Mouse (Mus musculus) heart, embryonic 14.5 days (tissue): ENCODE measurements around the gene Lrrc23. TPM values are rescaled to one million over a fixed set of nuclear protein-coding genes. Genes with fewer than 3 reads are reported as not detected.

Experiments used
- ATAC-seq: fragments of 200-750 bp; cut with Nextera tagmentation; 2 replicates; pipeline ENCODE4 v1.8.0; 2017; ENCODE audit warnings: low read depth, moderate TSS enrichment; ENCODE audit not compliant: insufficient number of reproducible peaks, insufficient read depth, low FRiP score
- H3K27ac ChIP-seq, 2 experiments: fragments of 200-500 bp in 1 of 2; fragments of 300-500 bp in 1 of 2; sonication (generic) in 1 of 2; replicated peaks in 1 of 2; 2 replicates each; pipeline ENCODE4 v1.5.1; 2012 to 2014; ENCODE audit warnings: low read depth in 2 of 2, low read length in 2 of 2, control low read depth in 1 of 2, mild to moderate bottlenecking in 1 of 2, mixed read lengths in 1 of 2; ENCODE audit not compliant: control insufficient read depth in 1 of 2, insufficient read depth in 1 of 2
- H3K27me3 ChIP-seq: fragments of 300-500 bp; sonication (generic); 2 replicates; pipeline ENCODE4 v1.6.1; 2014; ENCODE audit warnings: mild to moderate bottlenecking, low read length, control low read depth; ENCODE audit not compliant: control insufficient read depth, insufficient read depth
- H3K36me3 ChIP-seq: fragments of 300-500 bp; sonication (generic); 2 replicates; pipeline ENCODE4 v1.6.1; 2014; ENCODE audit warnings: mild to moderate bottlenecking, control low read depth, low read length, mixed read lengths; ENCODE audit not compliant: control insufficient read depth, insufficient read depth
- H3K4me1 ChIP-seq, 2 experiments: fragments of 200-500 bp in 1 of 2; fragments of 300-500 bp in 1 of 2; sonication (generic) in 1 of 2; 2 replicates each; pipeline ENCODE4 v1.6.1; 2012 to 2014; ENCODE audit warnings: low read length in 2 of 2, control low read depth in 1 of 2, mixed read lengths in 1 of 2; ENCODE audit not compliant: control insufficient read depth in 2 of 2, insufficient read depth in 2 of 2
- H3K4me2 ChIP-seq: fragments of 300-500 bp; sonication (generic); 2 replicates; pipeline ENCODE4 v1.6.1; 2014; ENCODE audit warnings: mild to moderate bottlenecking, low read length
- H3K4me3 ChIP-seq, 2 experiments: fragments of 200-500 bp in 1 of 2; fragments of 300-500 bp in 1 of 2; sonication (generic) in 1 of 2; 2 replicates each; pipeline ENCODE4 v1.5.1; 2012 to 2014; ENCODE audit warnings: low read length in 2 of 2, mild to moderate bottlenecking in 2 of 2, control low read depth in 1 of 2, low read depth in 1 of 2, moderate library complexity in 1 of 2; ENCODE audit not compliant: control insufficient read depth in 1 of 2, insufficient read depth in 1 of 2
- H3K9ac ChIP-seq: fragments of 300-500 bp; sonication (generic); 2 replicates; pipeline ENCODE4 v1.6.1; 2014; ENCODE audit warnings: mild to moderate bottlenecking, low read length
- H3K9me3 ChIP-seq: fragments of 300-500 bp; sonication (generic); 2 replicates; pipeline ENCODE4 v1.6.1; 2016; ENCODE audit warnings: low read length, control low read depth; ENCODE audit not compliant: control insufficient read depth
- WGBS: fragments of 180-500 bp; shearing (Covaris S2); extraction: QIAGEN DNeasy Blood & Tissue Kit; methylation state at CpG from one replicate; pipeline ENCODE4 v1.1.7; 2014; 5-methylcytosine and 5-hydroxymethylcytosine counted together
- polyA plus RNA-seq: library from polyadenylated mRNA; unstranded; fragments of >200 nt; fragmentation: Nextera tagmentation; extraction: Ambion mirVana; gene quantifications from 2 replicates; pipeline ENCODE4 v1.2.1, GENCODE M21; 2014

The Lrrc23 gene
- polyA plus RNA-seq, 1 experiment from 2014 or later, result not detected

GRCm38 (mm10) chr6:124729850-124730705 lies 49.4 kb downstream of the Lrrc23 start:
- Histone ChIP-seq H3K27me3 (no peaks in the 10 kb centered on the region), H3K27ac (no peak overlapping the region), H3K4me1 (0 out of 4 replicates have a peak, but pooled peaks cover 0 to 2% of the 10 kb centered on the region in 2 experiments), H3K9ac (no peak overlapping the region), H3K9me3 (no peaks in the 10 kb centered on the region), H3K4me2 (no peak overlapping the region), H3K4me3 (no peak overlapping the region), H3K36me3 (no peaks in the 10 kb centered on the region)
- 66% methylated on average over 8 of the region's 8 CpGs for WGBS
- ATAC-seq, result no peak

- Histone ChIP-seq H3K27ac (no peak overlapping the region), H3K27me3 (no peaks in the 10 kb centered on the region), H3K9me3 (no peaks in the 10 kb centered on the region), H3K36me3 (no peaks in the 10 kb centered on the region), H3K4me2 (no peak overlapping the region), H3K4me3 (no peak overlapping the region), H3K9ac (no peak overlapping the region), H3K4me1 (0 out of 4 replicates have a peak, but pooled peaks cover 0 to 2% of the 10 kb centered on the region in 2 experiments)
- WGBS, result 80% methylated on average over 10 of the region's 10 CpGs
- no peak for ATAC-seq
These were observed 50.9 kb downstream of the Lrrc23 start for GRCm38 (mm10) chr6:124728621-124729020.

- Histone ChIP-seq H3K36me3 (no peaks in the 10 kb centered on the region), H3K4me2 (no peak overlapping the region), H3K4me1 (no peaks in the 10 kb centered on the region), H3K9me3 (no peaks in the 10 kb centered on the region), H3K27ac (no peak overlapping the region), H3K9ac (no peak overlapping the region), H3K4me3 (no peak overlapping the region), H3K27me3 (no peaks in the 10 kb centered on the region)
- 84% methylated on average over 10 of the region's 10 CpGs for WGBS
- no peak for ATAC-seq
These were observed 55.1 kb downstream of the Lrrc23 start for GRCm38 (mm10) chr6:124724472-124724871.

GRCm38 (mm10) chr6:124723541-124723940 lies 56.0 kb downstream of the Lrrc23 start:
- H3K9ac ChIP-seq, result no peak overlapping the region
- no peak overlapping the region for H3K4me3 ChIP-seq
- no peaks in the 10 kb centered on the region for H3K9me3 ChIP-seq
- no peaks in the 10 kb centered on the region for H3K36me3 ChIP-seq
- ATAC-seq, result no peak
- no peak overlapping the region for H3K4me2 ChIP-seq
- H3K27ac ChIP-seq, result no peak overlapping the region
- H3K27me3 ChIP-seq, result no peaks in the 10 kb centered on the region
- H3K4me1 ChIP-seq, result peaks cover 0 to 3% of the 10 kb centered on the region in 2 experiments; a peak in 1 of 4 replicates
- WGBS, result 72% methylated on average over 8 of the region's 8 CpGs

- Histone ChIP-seq H3K27me3 (no peaks in the 10 kb centered on the region), H3K4me2 (no peak overlapping the region), H3K36me3 (no peaks in the 10 kb centered on the region), H3K4me3 (no peak overlapping the region), H3K9ac (no peak overlapping the region), H3K27ac (no peak overlapping the region), H3K4me1 (peaks cover 0 to 3% of the 10 kb centered on the region in 2 experiments; a peak in 1 of 4 replicates), H3K9me3 (no peaks in the 10 kb centered on the region)
- WGBS, result 58% methylated on average over 6 of the region's 6 CpGs
- ATAC-seq, result no peak
These were observed 56.6 kb downstream of the Lrrc23 start for GRCm38 (mm10) chr6:124722876-124723473.

GRCm38 (mm10) chr6:124720904-124721303 lies 58.6 kb downstream of the Lrrc23 start:
- Histone ChIP-seq H3K27ac (no peak overlapping the region), H3K4me2 (no peak overlapping the region), H3K9me3 (no peaks in the 10 kb centered on the region), H3K36me3 (peaks cover 18% of the 10 kb centered on the region), H3K4me1 (peaks cover 0 to 3% of the 10 kb centered on the region in 2 experiments; a peak in 1 of 4 replicates), H3K9ac (no peak overlapping the region), H3K4me3 (no peak overlapping the region), H3K27me3 (no peaks in the 10 kb centered on the region)
- ATAC-seq, result no peak
- WGBS, result 71% methylated on average over 11 of the region's 11 CpGs
